Mouse (Mus musculus): ENCODE data around the gene Greb1. TPM values are rescaled to one million over a fixed set of nuclear protein-coding genes. Genes with fewer than 3 reads are reported as not detected.

Gene Greb1
- total RNA-seq, 2 experiments from 2014 or later = 0.59 to 0.66 TPM

- DNase-seq = no peak
These were observed 105.9 kb downstream of the Greb1 start for GRCm38 (mm10) chr12:16694783-16695182.

- no peak for DNase-seq
These were observed 110.1 kb downstream of the Greb1 start for GRCm38 (mm10) chr12:16690631-16691030.

- DNase-seq = no peak
These were observed 128.4 kb downstream of the Greb1 start for GRCm38 (mm10) chr12:16672246-16672645.

- no peak for DNase-seq
These were observed 131.5 kb downstream of the Greb1 start for GRCm38 (mm10) chr12:16669176-16669575.

GRCm38 (mm10) chr12:16665022-16665421 is 135.7 kb downstream of the Greb1 start:
- DNase-seq = no peak

- DNase-seq = no peak
These were observed 137.6 kb downstream of the Greb1 start for GRCm38 (mm10) chr12:16662955-16663585.

- no peak for DNase-seq
These were observed 138.8 kb downstream of the Greb1 start for GRCm38 (mm10) chr12:16661936-16662335.

GRCm38 (mm10) chr12:16661459-16661858 is 139.2 kb downstream of the Greb1 start:
- peak; percentile 16 for DNase-seq

- DNase-seq = no peak
These were observed 143.5 kb downstream of the Greb1 start for GRCm38 (mm10) chr12:16656906-16657875.

- no peak for DNase-seq
These were observed 145.1 kb downstream of the Greb1 start for GRCm38 (mm10) chr12:16655604-16656003.

- DNase-seq = peak; percentile 83
These were observed 147.2 kb downstream of the Greb1 start, which contains the start of gene Ntsr2 for GRCm38 (mm10) chr12:16653332-16654093. Gene Ntsr2 (plus strand): TSS chr12:16653382.

GRCm38 (mm10) chr12:16649819-16650218 is 150.9 kb downstream of the Greb1 start:
- no peak for DNase-seq

- DNase-seq = no peak
These were observed 152.4 kb downstream of the Greb1 start for GRCm38 (mm10) chr12:16648273-16648672.

- DNase-seq = no peak
These were observed 153.8 kb downstream of the Greb1 start for GRCm38 (mm10) chr12:16646780-16647409.

- DNase-seq = no peak
These were observed 156.0 kb downstream of the Greb1 start for GRCm38 (mm10) chr12:16644698-16645097.

- peak; percentile 76 for DNase-seq
These were observed 157.0 kb downstream of the Greb1 start for GRCm38 (mm10) chr12:16643508-16644345.

- DNase-seq = no peak
These were observed 158.7 kb downstream of the Greb1 start for GRCm38 (mm10) chr12:16642000-16642399.

GRCm38 (mm10) chr12:16640075-16640474 is 160.6 kb downstream of the Greb1 start:
- no peak for DNase-seq

- DNase-seq = no peak
These were observed 161.5 kb downstream of the Greb1 start for GRCm38 (mm10) chr12:16639078-16639771.

- DNase-seq = no peak
These were observed 164.9 kb downstream of the Greb1 start for GRCm38 (mm10) chr12:16635816-16636215.
